Mouse (Mus musculus): ENCODE results near the gene Camkmt.

GRCm38 (mm10) chr17:85507089-85507460, 416.7 kb downstream of the Camkmt start:
- TF ChIP-seq TAL1 (IDR thresholded peaks at IDR 0.05; ENCODE audit: low read length) (no peak), GATA1 (IDR thresholded peaks at IDR 0.05; ENCODE audit: low read length) (no peak)

Measured in erythroblast, embryonic 14.5 days (primary cell).